Mouse (Mus musculus) kidney, adult 2 months (tissue): Measurements from ENCODE around the gene Irs3.

ENCODE experiments used
- CTCF ChIP-seq: fragments of 200-500 bp; conservative IDR thresholded peaks from 2 replicates; pipeline ENCODE4 v1.5.1; 2011; ENCODE audit warnings: low read depth, mild to moderate bottlenecking, control low read depth, low read length, moderate library complexity, mixed read lengths; ENCODE audit not compliant: insufficient read depth, insufficient read length
- POLR2A ChIP-seq: fragments of 200-500 bp; IDR thresholded peaks from one replicate; pipeline ENCODE4 v1.6.1; 2011; ENCODE audit warnings: low read depth, low read length, control low read depth

DNA sequence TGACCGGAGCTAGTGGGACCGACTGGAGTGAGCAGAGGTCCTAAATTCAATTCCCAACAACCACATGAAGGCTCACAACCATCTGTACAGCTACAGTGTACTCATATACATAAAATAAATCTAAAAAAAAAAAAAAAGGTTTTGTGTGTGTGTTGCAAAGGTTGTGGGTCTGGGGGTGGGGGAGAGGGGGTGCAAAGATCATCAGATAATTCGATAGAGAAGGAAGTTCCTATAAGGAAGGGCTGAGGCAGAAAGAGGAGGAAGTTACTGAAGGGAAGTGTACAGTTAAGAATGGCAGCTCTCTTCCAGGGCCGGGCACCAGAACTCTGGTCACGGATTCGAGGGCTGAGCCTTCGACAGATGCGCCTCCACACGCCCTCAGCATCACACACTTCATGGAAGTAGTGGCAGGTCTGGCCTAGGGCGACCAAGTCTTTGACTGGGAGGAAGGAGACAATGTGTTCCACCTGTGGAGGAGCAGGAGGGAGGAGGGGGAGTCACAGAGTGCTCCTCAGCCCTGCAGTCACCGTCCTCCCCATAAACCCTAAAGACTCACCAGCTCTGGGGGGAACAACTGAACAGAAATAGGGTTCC, 21.5 kb downstream of the Irs3 start:
- TF ChIP-seq CTCF (no peak), POLR2A (no peak)
